Mouse (Mus musculus): ENCODE data around the gene C1qtnf6. TPM values are rescaled to one million over a fixed set of nuclear protein-coding genes. Genes with fewer than 3 reads are reported as not detected.

C1qtnf6 gene
- polyA plus RNA-seq, 1 experiment from 2014 or later, result 3.6 TPM

- ATAC-seq (ENCODE audit: low read depth) (no peak; the same call in 1 of the 2 replicates), DNase-seq (no peak)
- no peaks in the 10 kb centered on the region for H3K36me3 ChIP-seq
- H3K9me3 ChIP-seq (replicated peaks), result no peaks in the 10 kb centered on the region
- 48% methylated on average over 7 of the region's 7 CpGs for WGBS (ENCODE audit: insufficient replicate concordance)
- no peak overlapping the region for H3K9ac ChIP-seq
- 0 out of 2 replicates have a peak overlapping the region, but pooled peaks have one; percentile 48 for H3K27ac ChIP-seq
- H3K27me3 ChIP-seq, result no peaks in the 10 kb centered on the region
- no peak overlapping the region for H3K4me3 ChIP-seq (replicated peaks)
- no peak overlapping the region for H3K4me2 ChIP-seq
- H3K4me1 ChIP-seq (replicated peaks), result peaks cover 14% of the 10 kb centered on the region
Measured at GRCm38 (mm10) chr15:78511951-78512350, 19.3 kb downstream of the C1qtnf6 start.

- DNase-seq (no peak), ATAC-seq (ENCODE audit: low read depth) (no peak)
- Histone ChIP-seq H3K27me3 (no peaks in the 10 kb centered on the region), H3K4me3 (replicated peaks) (no peak overlapping the region), H3K27ac (no peak overlapping the region), H3K9ac (no peak overlapping the region), H3K36me3 (no peaks in the 10 kb centered on the region), H3K4me1 (replicated peaks) (peaks cover 14% of the 10 kb centered on the region), H3K9me3 (replicated peaks) (no peaks in the 10 kb centered on the region), H3K4me2 (no peak overlapping the region)
- 57% methylated on average over 6 of the region's 6 CpGs for WGBS (ENCODE audit: insufficient replicate concordance)
Measured at GRCm38 (mm10) chr15:78510736-78511135, 20.5 kb downstream of the C1qtnf6 start.

GRCm38 (mm10) chr15:78510121-78510576 lies 21.1 kb downstream of the C1qtnf6 start:
- Histone ChIP-seq H3K4me1 (replicated peaks) (peaks cover 14% of the 10 kb centered on the region), H3K27me3 (no peaks in the 10 kb centered on the region), H3K4me2 (no peak overlapping the region), H3K9ac (no peak overlapping the region), H3K4me3 (replicated peaks) (no peak overlapping the region), H3K9me3 (replicated peaks) (no peaks in the 10 kb centered on the region), H3K27ac (no peak overlapping the region), H3K36me3 (no peaks in the 10 kb centered on the region)
- ATAC-seq (ENCODE audit: low read depth) (no peak), DNase-seq (no peak)
- WGBS (ENCODE audit: insufficient replicate concordance), result 51% methylated on average over 8 of the region's 8 CpGs

DNA sequence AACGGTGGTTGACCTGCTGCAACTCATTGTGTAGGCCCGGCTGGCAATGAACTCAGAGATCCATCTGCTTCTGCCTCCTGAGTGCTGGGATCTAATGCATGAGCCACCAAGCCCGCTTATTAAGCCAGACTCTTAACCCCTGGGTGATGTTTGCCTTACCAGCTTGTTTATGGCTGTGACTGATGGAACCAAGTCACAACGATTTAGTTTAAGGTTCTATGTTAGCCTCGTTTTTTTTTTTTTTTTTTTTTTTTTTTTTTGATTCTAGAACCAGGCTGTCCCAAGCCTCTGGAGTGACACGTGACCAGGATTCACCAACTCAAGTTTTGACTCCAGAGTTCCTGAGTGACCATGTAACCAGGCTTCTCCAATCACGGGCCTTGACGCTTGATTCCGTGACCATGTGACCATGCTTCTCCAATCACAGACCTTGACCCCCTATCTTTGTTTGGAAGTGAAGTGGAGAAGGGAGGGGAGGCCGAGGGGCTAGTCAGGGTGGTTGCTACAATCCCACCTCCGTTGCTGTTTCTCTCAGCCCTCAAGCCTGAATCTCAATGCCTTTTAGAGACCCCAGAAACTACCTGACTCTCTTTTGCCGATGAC lies 21.8 kb downstream of the C1qtnf6 start:
- Histone ChIP-seq H3K36me3 (no peaks in the 10 kb centered on the region), H3K27ac (no peak overlapping the region), H3K9me3 (replicated peaks) (no peaks in the 10 kb centered on the region), H3K4me3 (replicated peaks) (no peak overlapping the region), H3K27me3 (no peaks in the 10 kb centered on the region), H3K4me1 (replicated peaks) (peaks cover 14% of the 10 kb centered on the region), H3K4me2 (no peak overlapping the region), H3K9ac (no peak overlapping the region)
- no peak for ATAC-seq (ENCODE audit: low read depth)
- DNase-seq, result no peak
- WGBS (ENCODE audit: insufficient replicate concordance), result 56% methylated on average over 12 of the region's 12 CpGs

DNA sequence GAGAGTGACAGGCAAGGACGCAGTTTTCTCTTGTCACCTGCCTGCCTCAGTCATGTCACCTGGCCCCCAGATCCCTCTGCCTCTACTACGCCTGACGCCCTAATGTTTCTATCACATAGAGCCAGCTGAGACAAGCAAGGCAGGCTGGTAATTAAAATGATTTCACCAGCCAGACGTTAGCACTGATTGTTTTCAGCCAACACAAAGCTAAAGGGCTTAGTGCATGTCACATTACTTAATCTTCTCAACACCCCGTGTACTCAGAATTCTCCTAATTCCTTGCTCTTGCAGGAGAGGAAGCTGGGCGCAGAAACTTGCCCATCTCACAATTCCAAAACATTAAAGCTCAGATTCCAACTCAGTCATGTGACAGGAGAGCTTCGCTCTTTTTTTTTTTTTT lies 22.8 kb downstream of the C1qtnf6 start:
- peaks cover 14% of the 10 kb centered on the region for H3K4me1 ChIP-seq (replicated peaks)
- DNase-seq, result no peak
- no peak for ATAC-seq (ENCODE audit: low read depth)
- no peak overlapping the region for H3K27ac ChIP-seq
- 64% methylated on average over 7 of the region's 7 CpGs for WGBS (ENCODE audit: insufficient replicate concordance)
- H3K36me3 ChIP-seq, result no peaks in the 10 kb centered on the region
- H3K27me3 ChIP-seq, result no peaks in the 10 kb centered on the region
- H3K9me3 ChIP-seq (replicated peaks), result no peaks in the 10 kb centered on the region
- no peak overlapping the region for H3K4me3 ChIP-seq (replicated peaks)
- H3K4me2 ChIP-seq, result no peak overlapping the region
- H3K9ac ChIP-seq, result no peak overlapping the region

GRCm38 (mm10) chr15:78505541-78505940 lies 25.7 kb downstream of the C1qtnf6 start:
- H3K36me3 ChIP-seq, result no peaks in the 10 kb centered on the region
- H3K27me3 ChIP-seq, result no peaks in the 10 kb centered on the region
- H3K4me2 ChIP-seq, result no peak overlapping the region
- ATAC-seq (ENCODE audit: low read depth) (no peak), DNase-seq (no peak)
- no peaks in the 10 kb centered on the region for H3K9me3 ChIP-seq (replicated peaks)
- no peak overlapping the region for H3K27ac ChIP-seq
- H3K9ac ChIP-seq, result no peak overlapping the region
- peaks cover 8% of the 10 kb centered on the region for H3K4me1 ChIP-seq (replicated peaks)
- 54% methylated on average over 3 of the region's 3 CpGs for WGBS (ENCODE audit: insufficient replicate concordance)
- H3K4me3 ChIP-seq (replicated peaks), result no peak overlapping the region

DNA sequence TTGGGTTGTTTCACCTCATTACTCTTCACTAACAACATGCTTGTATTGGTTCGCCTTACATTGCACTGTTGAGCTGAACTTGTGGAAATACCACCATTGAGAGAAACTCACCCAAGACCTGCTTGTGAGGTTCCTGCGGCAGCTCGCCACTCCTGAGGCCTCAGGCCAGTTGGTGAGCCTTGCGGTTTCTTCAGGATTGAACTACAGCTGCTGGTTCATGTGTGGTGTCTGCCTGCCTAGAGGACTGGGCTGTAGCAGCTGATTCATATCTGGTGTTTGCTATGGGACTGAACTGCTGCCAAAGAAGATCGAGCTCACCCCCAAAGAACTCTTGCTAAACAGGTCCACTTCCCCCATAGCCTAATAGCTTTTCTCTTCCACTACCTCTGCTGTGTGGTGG lies 26.4 kb downstream of the C1qtnf6 start:
- DNase-seq, result no peak
- Histone ChIP-seq H3K4me3 (replicated peaks) (no peak overlapping the region), H3K36me3 (no peaks in the 10 kb centered on the region), H3K27ac (no peak overlapping the region), H3K9ac (no peak overlapping the region), H3K4me2 (no peak overlapping the region), H3K27me3 (no peaks in the 10 kb centered on the region), H3K9me3 (replicated peaks) (no peaks in the 10 kb centered on the region), H3K4me1 (replicated peaks) (peaks cover 1% of the 10 kb centered on the region; the same call in 1 of the 2 replicates)
- ATAC-seq (ENCODE audit: low read depth), result no peak
- 73% methylated on average over 5 of the region's 5 CpGs for WGBS (ENCODE audit: insufficient replicate concordance)

DNA sequence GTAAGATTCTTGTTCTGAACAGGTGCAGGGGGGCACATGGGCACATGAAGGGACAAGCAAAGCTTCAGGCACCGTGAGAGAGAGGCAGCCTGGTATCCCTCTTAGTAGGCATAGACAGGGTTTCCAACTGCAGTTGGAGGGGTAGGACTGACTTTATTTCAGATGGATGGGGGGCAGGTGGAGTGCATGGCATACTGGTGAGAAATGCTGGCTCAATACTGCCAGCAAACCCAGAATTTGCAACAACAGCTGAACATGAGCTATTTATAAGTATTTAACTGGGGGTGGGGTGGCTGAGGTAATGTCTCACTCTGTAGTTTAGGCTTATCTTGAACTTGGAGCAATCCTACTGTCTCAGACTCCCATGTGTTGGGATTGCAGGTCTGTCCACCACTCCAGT lies 27.2 kb downstream of the C1qtnf6 start:
- no peak for ATAC-seq (ENCODE audit: low read depth)
- DNase-seq, result no peak
- Histone ChIP-seq H3K4me3 (replicated peaks) (no peak overlapping the region), H3K27me3 (no peaks in the 10 kb centered on the region), H3K27ac (no peak overlapping the region), H3K9ac (no peak overlapping the region), H3K9me3 (replicated peaks) (no peaks in the 10 kb centered on the region), H3K4me1 (replicated peaks) (no peaks in the 10 kb centered on the region), H3K4me2 (no peak overlapping the region), H3K36me3 (no peaks in the 10 kb centered on the region)
- 58% methylated on average over 1 of the region's 1 CpGs for WGBS (ENCODE audit: insufficient replicate concordance)

DNA sequence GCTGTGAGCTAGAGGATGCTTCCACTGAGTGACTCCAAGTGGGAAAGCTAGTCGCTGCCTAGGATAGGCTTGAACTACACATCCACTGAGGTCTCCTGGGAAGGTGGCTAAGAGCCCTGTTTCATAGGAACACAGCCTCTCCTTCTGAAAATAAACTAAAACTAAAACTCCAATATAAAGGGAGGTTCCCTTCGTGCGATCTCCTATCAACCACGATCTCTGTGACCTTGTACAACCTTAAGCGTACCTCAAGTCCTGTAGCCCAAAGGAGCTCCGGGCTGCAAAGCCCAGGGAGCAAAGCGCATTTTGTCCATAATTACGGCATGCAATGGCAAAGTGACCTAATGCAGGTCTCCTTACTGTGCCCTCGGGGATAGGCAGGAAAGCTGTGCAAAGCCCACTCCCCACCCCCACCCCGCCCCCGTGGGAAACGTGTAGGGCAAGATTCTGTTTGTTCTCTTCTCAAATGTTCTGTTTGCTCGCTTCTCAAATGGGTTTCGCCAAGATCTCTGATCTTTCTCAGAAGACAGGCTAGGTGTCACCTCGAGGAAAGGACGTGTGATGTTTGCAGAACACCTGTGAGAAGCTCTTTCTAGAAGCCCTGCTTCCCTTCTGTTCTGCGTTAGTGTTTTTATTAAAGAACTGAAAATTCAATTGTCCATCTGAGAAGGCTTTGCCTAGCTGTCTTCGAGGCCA lies 28.6 kb downstream of the C1qtnf6 start:
- H3K9me3 ChIP-seq (replicated peaks), result no peaks in the 10 kb centered on the region
- H3K4me2 ChIP-seq, result no peak overlapping the region
- H3K27me3 ChIP-seq, result no peaks in the 10 kb centered on the region
- H3K27ac ChIP-seq, result no peak overlapping the region
- H3K4me3 ChIP-seq (replicated peaks), result no peak overlapping the region
- H3K9ac ChIP-seq, result no peak overlapping the region
- H3K4me1 ChIP-seq (replicated peaks), result no peaks in the 10 kb centered on the region
- 67% methylated on average over 18 of the region's 18 CpGs for WGBS (ENCODE audit: insufficient replicate concordance)
- ATAC-seq (ENCODE audit: low read depth), result no peak
- no peak for DNase-seq
- no peaks in the 10 kb centered on the region for H3K36me3 ChIP-seq

DNA sequence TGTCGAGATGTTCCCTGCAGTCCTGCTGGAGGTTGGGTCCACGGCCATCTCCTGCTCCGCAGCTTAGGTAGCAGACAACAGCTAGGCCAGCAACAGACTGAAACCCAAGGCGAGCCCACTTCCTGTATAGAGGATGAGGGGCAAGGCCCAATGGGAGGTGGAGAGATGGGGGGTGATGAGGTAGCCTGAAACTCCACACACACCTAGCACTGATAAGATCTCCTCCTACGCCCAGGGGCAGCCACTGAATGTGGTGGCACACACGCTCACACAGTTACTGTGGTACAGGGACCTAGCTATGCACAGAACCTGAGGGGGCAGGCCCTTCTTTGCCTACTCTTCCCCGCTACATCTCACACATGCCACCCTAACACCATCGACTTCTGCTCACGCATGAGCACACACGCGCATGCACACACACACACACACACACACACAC lies 36.2 kb downstream of the C1qtnf6 start, which contains the start of gene Il2rb:
Il2rb (minus strand) TSS at position 304 of the 439 bp plus-strand sequence.
- Histone ChIP-seq H3K4me3 (replicated peaks) (no peak within 1 kb of the TSS), H3K27me3 (no peaks in the 10 kb centered on the region), H3K9ac (no peak within 1 kb of the TSS), H3K36me3 (no peaks in the 10 kb centered on the region), H3K4me1 (replicated peaks) (no peaks in the 10 kb centered on the region), H3K4me2 (no peak within 1 kb of the TSS), H3K27ac (no peak within 1 kb of the TSS), H3K9me3 (replicated peaks) (no peaks in the 10 kb centered on the region)
- WGBS (ENCODE audit: insufficient replicate concordance), result 76% methylated on average over 11 of the region's 11 CpGs
- ATAC-seq (ENCODE audit: low read depth), result no peak
- no peak for DNase-seq

DNA sequence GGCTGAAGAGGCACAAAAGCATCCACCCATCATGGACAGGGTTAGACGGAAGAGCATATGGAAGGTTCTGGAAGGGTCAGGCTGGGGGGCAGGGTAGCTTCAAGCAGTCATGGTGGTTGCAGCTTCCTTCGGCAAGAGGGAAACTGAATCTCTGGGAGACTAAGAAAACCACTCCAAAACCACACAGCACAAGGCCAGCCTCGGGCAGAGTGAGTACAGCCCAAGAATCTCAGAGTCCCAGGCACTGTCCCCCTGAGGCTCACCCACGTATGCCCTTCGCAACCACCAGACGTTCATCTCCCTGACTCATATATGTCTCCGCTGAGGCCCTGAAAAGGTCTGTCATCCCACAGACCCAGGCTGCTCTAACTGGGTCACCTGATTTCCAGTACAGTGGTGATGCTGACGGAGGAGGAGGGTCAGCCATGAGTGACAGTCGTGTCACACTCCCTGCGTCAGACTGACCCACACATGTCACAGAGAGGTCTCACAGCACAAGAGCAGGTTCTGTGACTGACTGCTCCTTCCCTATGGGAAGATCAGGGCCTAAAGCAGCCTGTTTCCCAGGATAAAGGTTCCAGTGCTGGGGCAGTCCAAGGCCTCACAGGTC lies 37.7 kb downstream of the C1qtnf6 start:
- no peaks in the 10 kb centered on the region for H3K4me1 ChIP-seq (replicated peaks)
- no peak for DNase-seq
- no peak; the same call in 1 of the 2 replicates for ATAC-seq (ENCODE audit: low read depth)
- H3K27ac ChIP-seq, result no peak overlapping the region
- H3K27me3 ChIP-seq, result no peaks in the 10 kb centered on the region
- WGBS (ENCODE audit: insufficient replicate concordance), result 67% methylated on average over 10 of the region's 10 CpGs
- H3K4me2 ChIP-seq, result no peak overlapping the region
- H3K36me3 ChIP-seq, result no peaks in the 10 kb centered on the region
- no peak overlapping the region for H3K4me3 ChIP-seq (replicated peaks)
- no peaks in the 10 kb centered on the region for H3K9me3 ChIP-seq (replicated peaks)
- H3K9ac ChIP-seq, result no peak overlapping the region
